Mouse (Mus musculus): ENCODE measurements at regions not wholly inside any gene's neighbourhood (a gene's known extent, or its start where the extent isn't known, plus 50 kb on each side); places are given as distances from the start of the nearest gene placed in this dataset.

- no peak for DNase-seq (ENCODE audit: low spot score)
Measured at GRCm38 (mm10) chr2:18445809-18446208, 53.2 kb upstream of the Dnajc1 start.

All from layer of hippocampus, adult 9-10 months (tissue).